Mouse (Mus musculus): ENCODE results near the gene Dnaaf3.

DNA sequence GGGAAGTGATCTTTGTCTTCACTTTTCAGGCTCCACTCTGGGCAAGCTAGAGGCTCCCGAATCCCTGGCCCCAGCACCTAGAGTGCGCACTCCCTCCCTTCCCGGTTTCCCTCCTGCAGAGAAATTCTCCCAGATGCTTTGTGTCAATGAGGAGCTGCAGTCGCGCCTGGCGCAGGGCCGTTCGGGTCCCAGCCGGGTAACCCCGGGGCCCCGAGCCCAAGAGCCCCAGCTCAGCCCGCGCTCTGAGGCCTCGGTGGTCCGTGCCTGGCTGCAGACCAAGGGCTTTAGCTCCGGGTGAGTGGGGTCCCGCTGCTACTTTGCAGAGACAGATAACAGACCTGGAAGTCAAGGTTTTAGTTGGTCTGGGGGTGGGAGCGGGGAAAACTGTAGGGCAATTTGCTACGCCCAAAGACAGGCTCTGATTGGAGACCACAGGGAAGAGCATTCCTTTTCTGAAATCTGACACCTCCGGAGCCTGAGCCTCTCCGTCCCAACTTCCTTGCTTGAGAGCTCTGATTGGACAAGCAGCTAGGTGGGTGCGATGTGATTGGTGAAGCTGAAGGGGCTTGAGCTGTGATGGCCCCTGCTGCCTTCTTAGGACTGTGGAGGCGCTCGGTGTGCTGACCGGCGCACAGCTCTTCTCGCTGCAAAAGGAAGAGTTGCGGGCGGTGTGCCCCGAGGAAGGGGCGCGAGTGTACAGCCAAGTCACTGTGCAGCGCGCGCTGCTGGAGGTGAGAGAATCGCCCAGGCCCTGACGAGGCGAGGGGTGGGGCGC lies 54.0 kb downstream of the Dnaaf3 start:
- TF ChIP-seq CTCF (IDR thresholded peaks at IDR 0.05; ENCODE audit: insufficient read depth, low read depth, low read length) = no peak
- no peak for TF ChIP-seq POLR2A (IDR thresholded peaks at IDR 0.05; ENCODE audit: insufficient read depth, low read depth, low read length)

All from olfactory bulb, adult 2 months (tissue).